Mouse (Mus musculus): Measurements from ENCODE around the gene Tmem119.

Tmem119 gene

GRCm38 (mm10) chr5:113771213-113772162 lies 28.8 kb downstream of the Tmem119 start:
- CTCF ChIA-PET: interaction anchor here (0.6 to 0.7 kb wide), 3 partner anchors 36 to 1552 kb away, joined by 3 to 10 read pairs (median 6); no protein-coding TSS in a partner anchor

- CTCF ChIA-PET: no interaction called here
Measured at GRCm38 (mm10) chr5:113768806-113769205, 31.5 kb downstream of the Tmem119 start.

- CTCF ChIA-PET: no interaction called here
Measured at GRCm38 (mm10) chr5:113765641-113766526, 34.4 kb downstream of the Tmem119 start.

GRCm38 (mm10) chr5:113764426-113764825 lies 35.9 kb downstream of the Tmem119 start:
- CTCF ChIA-PET: no interaction called here

DNA sequence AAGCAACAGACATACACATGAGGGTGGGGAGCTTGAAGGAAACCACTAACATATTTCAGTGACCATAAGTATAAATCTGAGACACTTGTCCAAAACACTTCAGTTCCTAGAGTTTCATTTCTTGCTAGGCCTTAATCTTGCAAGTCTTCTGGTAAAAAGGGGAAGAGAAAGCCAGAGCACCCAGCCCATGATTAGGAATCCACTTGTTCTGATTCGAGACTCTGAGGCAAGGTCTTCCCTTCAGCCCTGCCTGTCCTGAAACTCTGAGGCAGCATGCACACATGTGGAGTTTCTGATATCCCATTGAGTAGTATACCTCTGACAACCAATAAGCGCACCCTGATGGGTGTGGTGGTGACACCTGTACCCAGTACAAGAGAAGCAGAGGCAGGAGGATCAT lies 38.7 kb downstream of the Tmem119 start:
- CTCF ChIA-PET: no interaction called here

DNA sequence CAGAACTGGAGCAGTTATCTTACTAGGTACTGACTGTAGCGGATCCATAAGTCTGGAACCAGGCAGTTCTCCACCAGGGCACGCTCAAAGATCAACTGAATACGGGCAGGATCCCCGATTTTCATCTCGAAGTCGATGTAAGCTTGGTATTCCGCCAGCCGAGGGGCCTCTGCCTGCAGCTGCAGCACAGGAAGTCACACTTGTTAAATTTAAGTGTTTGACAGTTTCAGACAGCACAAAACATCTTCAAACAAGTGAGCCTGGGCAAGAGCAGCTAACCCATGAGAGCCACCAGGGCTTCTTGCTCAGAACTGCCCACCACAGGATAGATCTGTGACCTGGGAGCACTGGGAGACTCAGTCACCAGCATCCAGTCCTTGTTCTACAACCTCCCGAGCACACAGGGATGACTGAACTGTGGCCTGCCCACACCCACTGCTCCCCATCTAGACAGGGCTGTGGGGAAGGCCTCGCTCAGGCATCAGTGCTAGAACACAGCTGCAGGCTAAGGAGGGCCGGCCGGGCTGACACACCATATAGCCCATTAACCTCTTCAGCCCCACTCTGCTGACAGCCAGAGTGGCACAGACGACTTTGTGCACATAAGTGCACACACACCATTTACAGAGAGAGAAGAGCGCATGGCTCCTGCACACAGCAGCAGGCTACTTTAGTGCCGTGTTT lies 44.8 kb downstream of the Tmem119 start:
- CTCF ChIA-PET: no interaction called here

DNA sequence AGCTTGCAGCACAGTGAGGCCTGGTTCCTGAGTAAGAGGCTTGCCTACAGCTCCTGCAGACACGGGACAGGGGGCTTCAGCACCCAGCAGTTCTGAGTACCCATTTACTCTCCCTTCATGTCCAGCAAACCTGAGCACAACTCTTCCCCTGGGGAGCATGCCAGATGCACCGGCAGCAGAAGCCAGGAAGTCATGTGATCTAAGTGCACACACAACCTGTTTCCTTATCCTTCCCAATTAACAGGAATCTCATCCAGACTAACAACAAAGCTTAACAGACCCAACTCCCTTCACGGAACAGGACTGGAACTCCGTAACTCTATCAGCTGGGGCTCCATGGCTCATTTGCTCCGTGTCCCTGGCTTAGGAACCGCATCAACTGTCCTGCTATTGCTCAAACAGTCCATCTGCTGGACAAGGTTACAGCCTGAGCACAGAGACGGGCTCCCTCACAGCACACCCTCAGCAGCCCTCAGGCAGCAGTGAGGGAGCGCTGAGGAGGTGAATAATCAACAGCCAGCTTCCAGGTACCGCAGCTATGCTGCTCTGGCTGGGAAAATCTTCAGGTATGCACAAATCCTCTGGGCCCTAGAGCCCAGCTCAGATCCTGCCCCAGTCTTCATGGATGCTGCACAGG lies 48.7 kb downstream of the Tmem119 start:
- CTCF ChIA-PET: no interaction called here

GRCm38 (mm10) chr5:113748556-113749331 lies 51.6 kb downstream of the Tmem119 start:
- CTCF ChIA-PET: no interaction called here

DNA sequence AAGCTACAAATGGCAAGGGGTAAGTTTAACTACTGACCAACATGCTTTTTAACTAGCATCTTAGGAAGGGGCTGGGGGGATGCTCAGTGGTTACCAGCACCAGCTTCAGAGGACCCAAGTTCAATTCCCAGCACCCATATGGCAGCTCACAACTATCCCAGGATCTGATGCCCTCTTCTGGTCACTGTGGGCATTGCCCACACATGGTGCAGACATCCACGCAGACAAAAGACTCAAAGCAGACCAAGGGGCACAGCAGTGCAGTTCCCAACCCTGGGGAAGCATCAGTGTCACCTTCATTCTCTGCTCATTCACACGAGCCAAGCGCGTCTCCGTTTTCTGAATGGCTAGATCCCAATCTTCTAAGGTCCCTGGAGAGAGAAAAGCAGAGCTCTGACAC lies 52.7 kb downstream of the Tmem119 start:
- CTCF ChIA-PET: no interaction called here
